Mouse (Mus musculus): ENCODE measurements around the gene Zfp423.

Gene Zfp423

DNA sequence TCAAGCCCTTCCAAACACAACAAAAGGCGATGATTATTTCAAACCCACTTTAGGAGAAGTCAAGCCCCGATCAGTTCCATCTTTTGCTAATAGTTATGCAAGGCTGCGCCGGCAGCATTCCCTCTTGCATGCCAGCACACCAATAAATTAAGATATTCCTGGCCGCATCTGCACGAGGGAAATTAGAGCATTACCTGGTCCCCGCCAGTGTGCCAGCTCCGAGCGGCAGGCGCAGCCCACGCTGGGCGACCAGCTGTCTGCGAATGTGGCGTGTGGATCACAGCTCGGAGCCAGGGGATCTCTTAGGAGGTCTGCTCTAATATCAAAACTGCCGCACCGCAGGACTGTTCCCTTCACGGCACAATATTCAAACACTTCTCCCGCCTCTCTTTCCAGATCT, 217.4 kb downstream of the Zfp423 start:
- peak; percentile 87 to 89 for DNase-seq

DNA sequence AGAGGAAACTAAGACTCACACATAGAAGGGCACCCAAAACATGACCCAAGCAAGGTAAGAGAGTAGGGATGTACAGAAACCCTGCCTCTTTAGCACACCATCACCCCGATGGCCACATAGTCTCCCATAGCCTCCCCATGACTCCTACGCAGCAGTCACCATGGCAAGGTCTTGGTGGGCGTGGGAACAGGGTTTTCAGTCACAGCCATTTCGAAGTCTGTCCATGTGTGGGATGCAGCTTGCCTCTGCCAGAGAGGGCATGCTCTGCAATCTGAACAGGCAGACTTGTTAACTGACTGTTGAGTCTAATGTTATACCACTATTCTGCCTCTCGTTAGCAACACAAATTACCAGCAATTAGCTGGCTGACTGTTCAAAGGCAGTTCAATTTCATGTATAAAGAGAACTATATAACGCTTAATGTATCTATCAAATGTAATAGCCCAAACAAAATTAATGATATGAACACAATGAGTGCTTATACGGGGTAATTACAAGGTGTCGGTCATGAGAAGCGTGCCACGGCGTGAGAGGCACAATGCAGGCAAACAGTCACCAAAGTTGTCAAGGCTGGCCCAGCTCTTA, 218.4 kb downstream of the Zfp423 start:
- DNase-seq, result no peak

GRCm38 (mm10) chr8:87737900-87738299, 221.5 kb downstream of the Zfp423 start:
- DNase-seq, result peak; percentile 64 to 75

DNA sequence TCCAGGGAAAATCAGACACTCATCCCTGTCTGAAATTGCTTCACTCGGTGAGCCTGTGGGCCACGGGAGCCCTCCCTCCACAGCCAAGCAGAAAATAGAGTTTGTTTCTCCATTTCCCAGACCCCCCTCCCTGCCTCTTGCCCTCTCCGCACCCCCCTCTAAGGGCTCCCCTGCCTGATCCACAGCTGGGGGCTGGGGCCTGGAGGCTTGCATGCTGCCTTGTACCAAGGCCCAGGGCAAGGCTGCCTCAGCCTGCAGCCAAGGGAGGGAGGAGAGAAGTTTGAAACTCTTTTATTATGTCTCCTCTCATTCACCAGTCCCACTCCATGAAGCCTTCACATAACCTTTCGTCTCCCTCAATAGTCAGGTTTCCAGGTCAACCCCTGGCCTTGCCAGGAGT, 224.5 kb downstream of the Zfp423 start:
- no peak for DNase-seq

GRCm38 (mm10) chr8:87734496-87734895, 224.9 kb downstream of the Zfp423 start:
- DNase-seq, result no peak

GRCm38 (mm10) chr8:87731062-87731461, 228.3 kb downstream of the Zfp423 start:
- DNase-seq, result no peak

- no peak for DNase-seq
These were observed 236.4 kb downstream of the Zfp423 start for GRCm38 (mm10) chr8:87723015-87723414.

GRCm38 (mm10) chr8:87719137-87719815, 240.1 kb downstream of the Zfp423 start:
- DNase-seq, result no peak

DNA sequence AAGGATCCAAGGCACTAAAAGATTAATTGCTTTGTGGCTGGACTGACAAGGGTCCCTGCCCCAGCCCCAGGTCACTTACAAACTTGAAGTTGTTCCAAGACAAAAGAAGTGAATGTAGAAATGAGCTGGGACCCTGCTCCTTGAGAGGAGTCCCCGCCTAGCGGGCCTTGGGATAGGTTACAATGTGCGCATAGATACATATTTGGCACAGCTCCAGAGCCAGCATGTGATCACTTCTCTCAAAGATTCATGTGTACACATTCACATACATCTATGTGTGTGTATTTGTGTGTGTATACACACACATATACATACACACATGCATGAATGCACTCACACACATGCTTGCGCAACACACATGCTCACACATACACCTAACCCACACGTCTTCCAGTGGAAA, 241.9 kb downstream of the Zfp423 start:
- DNase-seq, result peak in 1 of 2 experiments; percentile 51

DNA sequence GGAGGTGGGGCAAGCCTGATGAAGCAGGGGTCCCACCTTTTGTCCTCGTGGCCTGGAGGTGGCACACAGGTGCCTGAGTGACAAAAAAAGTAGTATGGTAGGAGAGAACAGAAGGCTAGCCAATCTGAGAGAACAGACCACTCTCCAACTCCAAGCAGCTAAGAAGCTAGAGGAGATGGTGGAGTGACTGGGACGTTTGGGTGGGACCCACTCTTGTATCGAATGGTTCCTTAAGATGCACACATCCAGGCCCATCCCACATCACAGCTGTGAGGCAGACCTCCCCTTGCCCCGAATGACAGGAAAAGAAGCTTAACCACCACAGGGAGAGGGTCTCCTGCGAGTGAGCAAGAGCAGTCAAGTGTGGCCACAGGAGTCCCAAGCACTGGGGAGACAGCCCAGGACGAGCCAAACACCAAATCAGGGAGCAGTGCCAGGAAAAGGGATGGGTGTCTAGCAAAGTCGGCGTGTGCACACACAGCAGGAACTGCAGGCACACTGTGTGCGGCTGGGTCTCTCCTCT, 242.6 kb downstream of the Zfp423 start:
- peak; percentile 49 to 52 for DNase-seq

DNA sequence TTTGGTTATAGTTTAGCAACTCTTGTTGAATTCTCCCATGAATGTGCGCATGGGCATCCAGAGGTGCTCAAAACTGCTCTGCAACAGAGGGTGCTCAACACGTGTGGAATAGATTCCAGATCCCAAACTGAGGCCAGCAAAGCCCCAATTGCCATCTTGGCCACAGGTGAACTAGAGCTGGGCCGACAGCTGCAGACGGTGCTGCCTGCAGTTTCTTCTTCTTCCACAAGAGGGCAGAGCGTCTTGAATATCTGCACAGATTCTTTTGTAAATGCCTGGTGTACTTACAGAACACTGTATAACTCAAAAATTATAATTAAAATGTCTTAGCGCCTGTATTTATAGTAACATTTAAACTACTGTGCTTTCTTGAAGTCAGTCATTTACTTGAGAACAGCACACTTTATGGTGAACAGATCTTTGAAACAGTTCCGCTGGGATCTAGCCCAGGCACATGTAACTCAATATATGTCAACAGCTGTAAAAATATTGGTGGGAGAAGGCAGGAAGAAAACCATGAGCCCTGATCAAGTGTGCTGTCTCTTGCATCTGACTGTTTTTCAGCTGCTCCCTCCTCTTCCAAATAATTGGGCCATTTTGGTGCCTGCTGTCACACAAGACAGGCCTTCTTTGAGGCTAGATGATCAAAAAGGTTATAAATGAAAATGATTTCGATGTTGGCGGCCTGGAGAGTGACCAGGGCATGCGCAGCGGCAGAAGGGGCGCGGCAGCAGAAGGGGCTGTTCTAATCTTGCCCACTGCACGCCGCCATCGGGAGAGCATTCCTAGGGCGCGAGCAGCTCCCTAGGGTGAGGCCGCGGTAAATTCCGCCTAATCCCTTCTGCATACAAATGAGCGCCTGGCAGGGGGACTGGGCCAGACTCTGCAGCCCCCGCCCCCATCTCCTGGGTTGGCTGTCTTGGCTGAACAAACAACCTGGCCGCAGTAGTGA, 243.4 kb downstream of the Zfp423 start:
- DNase-seq, result peak; percentile 91 to 95

DNA sequence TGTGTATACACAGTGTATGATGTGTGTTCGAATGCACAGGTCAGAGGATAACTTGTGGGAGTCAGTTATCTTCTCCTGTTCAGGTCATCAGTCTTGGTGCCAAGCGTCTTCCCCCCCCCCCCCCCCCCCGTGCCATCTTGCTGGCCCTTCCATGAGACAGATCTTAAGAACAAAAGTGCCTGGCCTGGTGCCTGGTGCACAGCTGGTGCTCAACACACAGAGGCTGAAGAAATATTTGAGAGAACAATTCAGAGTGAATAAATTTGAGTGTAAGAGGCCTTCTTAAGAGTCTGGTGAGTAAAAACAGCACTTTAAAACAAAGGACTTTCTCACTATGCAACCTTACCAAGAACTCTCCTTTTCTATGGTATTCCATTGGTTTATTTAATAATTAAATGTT, 245.4 kb downstream of the Zfp423 start:
- DNase-seq, result peak; percentile 56 to 71

- DNase-seq, result peak; percentile 59 to 61
These were observed 247.4 kb downstream of the Zfp423 start for GRCm38 (mm10) chr8:87711955-87712354.

DNA sequence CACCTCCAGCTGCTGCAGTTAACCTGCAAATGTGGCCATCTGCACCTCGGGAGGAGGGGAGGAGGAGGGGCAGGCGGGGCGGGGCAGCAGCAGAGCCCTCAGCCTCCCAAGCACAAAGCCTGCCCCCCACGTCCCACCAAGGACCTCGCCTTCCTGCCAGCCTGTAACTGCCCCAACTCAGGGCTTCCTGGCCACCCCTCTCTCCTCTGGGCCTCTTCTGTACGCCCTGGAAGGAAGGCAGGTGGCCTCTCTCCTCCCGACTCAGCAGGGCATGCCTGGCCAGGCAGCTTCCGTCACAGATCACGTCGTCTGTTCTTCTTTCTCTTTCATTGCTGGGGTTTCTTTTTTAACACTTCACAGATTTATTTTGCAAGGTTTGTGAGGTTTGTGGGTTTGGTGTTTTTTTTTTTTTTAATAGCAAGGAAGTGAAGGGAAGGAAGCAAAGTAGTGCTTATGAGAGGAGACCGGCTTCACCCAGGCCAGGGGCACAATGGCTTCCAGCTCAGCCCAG, 251.2 kb downstream of the Zfp423 start:
- DNase-seq, result peak; percentile 75 to 82

GRCm38 (mm10) chr8:87707176-87707575, 252.2 kb downstream of the Zfp423 start:
- peak in 1 of 2 experiments; percentile 35 for DNase-seq

GRCm38 (mm10) chr8:87704756-87705155, 254.6 kb downstream of the Zfp423 start:
- peak; percentile 53 to 72 for DNase-seq

DNA sequence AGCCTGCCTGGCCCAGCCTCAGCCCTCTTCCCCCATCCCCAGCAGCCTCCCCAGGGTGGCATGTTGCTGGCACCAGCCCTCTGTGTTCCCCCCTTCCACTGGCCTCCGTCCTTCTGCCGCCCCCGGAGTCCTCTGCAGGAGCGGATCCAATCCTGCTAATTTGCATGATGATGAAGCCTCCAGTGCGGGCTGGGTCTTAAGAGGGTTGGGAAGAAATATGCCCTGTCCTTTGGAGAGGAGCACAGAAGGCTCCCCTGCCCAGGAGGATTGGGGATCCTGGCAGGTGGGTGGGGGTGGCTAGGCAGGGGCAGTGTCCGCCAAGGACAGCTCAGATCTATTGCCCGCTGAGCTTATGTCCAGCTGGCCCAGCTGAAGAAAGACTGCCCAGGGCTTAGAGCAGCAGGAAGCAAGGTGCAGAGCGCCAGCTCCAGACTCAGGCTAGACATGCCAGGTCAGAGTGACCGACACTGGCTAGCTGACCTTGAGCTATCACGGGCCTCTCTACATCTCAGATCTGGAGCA, 256.5 kb downstream of the Zfp423 start:
- DNase-seq, result peak; percentile 86 to 93

DNA sequence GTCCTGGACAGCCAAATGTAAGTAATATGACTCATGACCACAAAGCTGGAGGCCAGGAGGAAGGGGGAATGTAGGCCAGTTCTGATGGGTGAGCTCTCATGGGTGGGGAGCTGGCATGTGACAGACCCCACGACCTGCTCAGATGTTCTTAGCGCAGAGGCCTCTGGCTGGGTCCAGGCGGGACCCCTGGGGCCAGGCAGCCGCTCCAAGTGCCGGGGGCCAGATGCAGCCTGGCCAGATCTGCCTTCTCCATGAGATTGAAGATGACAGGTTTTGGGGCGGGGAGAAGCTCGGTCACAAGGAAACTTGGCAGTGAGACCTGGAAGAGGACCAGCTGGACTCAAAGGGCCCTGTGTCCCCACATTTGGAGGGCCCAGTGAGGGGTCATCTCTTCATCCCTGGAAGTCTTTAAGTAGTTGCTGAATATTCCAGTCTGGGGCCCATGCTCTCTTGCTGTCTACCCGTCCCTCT, 257.3 kb downstream of the Zfp423 start:
- DNase-seq, result peak; percentile 95 to 97

DNA sequence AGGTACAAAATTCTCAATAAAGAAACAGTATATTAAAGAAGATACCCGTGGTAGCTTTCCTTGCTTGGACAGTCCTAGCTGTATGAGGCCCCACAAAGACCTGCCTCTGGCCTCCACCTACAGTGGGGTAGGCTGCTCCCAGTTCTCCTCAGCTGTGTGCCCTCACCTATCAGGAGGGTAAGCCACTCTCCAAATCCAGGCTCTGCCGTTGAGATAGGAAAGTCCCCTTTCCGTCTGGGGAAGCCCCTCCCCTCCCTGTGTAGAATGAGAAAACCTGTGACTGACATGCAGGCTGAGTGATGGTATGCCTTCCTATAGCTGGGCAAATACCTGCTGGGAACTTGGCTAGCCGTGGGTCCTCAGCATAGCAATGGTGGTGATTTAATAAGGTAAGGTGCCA, 257.8 kb downstream of the Zfp423 start:
- DNase-seq, result peak in 1 of 2 experiments; percentile 53

GRCm38 (mm10) chr8:87700321-87700720, 259.1 kb downstream of the Zfp423 start:
- DNase-seq, result no peak

- no peak for DNase-seq
These were observed 262.3 kb downstream of the Zfp423 start for GRCm38 (mm10) chr8:87697127-87697526.

- DNase-seq, result no peak
These were observed 265.7 kb downstream of the Zfp423 start for GRCm38 (mm10) chr8:87693741-87694140.
